Mouse (Mus musculus) heart, postnatal 0 days (tissue): ENCODE measurements around the gene Gal3st2b. TPM values are rescaled to one million over a fixed set of nuclear protein-coding genes. Genes with fewer than 3 reads are reported as not detected.
A peak's percentile ranks its signal among the peaks of the same experiment; 100 is the strongest.
"Not testable (repeated sequence)": the region's sequence is repeated elsewhere in the genome, so short reads cannot be mapped to it uniquely, and the experiment has no call there.

Source experiments
- ATAC-seq: fragments of 200-750 bp; cut with Nextera tagmentation; 2 replicates; pipeline ENCODE4 v1.8.0; 2017; ENCODE audit warnings: low read depth, moderate number of reproducible peaks, moderate library complexity; ENCODE audit not compliant: insufficient read depth
- DNase-seq: peaks from one replicate; pipeline ENCODE4 v3.0.0-alpha.2; 2016; ENCODE audit warnings: low spot score
- H3K27ac ChIP-seq: fragments of 300-500 bp; sonication (generic); 2 replicates; pipeline ENCODE4 v1.5.1; 2014; ENCODE audit warnings: low read depth, mild to moderate bottlenecking
- H3K27me3 ChIP-seq: fragments of 300-500 bp; sonication (generic); 2 replicates; pipeline ENCODE4 v1.6.1; 2014; ENCODE audit warnings: low read length, mixed read lengths; ENCODE audit not compliant: control insufficient read depth, insufficient read depth
- H3K36me3 ChIP-seq: fragments of 300-500 bp; sonication (generic); replicated peaks from 2 replicates; pipeline ENCODE4 v1.6.1; 2014; ENCODE audit warnings: low read length, mixed read lengths; ENCODE audit not compliant: control insufficient read depth, insufficient read depth
- H3K4me1 ChIP-seq: fragments of 300-500 bp; sonication (generic); 2 replicates; pipeline ENCODE4 v1.6.1; 2014; ENCODE audit warnings: antibody characterized with exemption; ENCODE audit not compliant: control insufficient read depth, insufficient read depth
- H3K4me2 ChIP-seq: fragments of 300-500 bp; sonication (generic); 2 replicates; pipeline ENCODE4 v1.6.1; 2014; ENCODE audit warnings: low read depth, mild to moderate bottlenecking, low read length, moderate library complexity
- H3K4me3 ChIP-seq: fragments of 300-500 bp; sonication (generic); 2 replicates; pipeline ENCODE4 v1.5.1; 2014; ENCODE audit warnings: low read depth, low read length
- H3K9ac ChIP-seq: fragments of 300-500 bp; sonication (generic); replicated peaks from 2 replicates; pipeline ENCODE4 v1.6.1; 2014; ENCODE audit warnings: low read depth, low read length, mixed read lengths
- H3K9me3 ChIP-seq: fragments of 300-500 bp; sonication (generic); replicated peaks from 2 replicates; pipeline ENCODE4 v1.6.1; 2016; ENCODE audit warnings: low read length; ENCODE audit not compliant: control insufficient read depth
- WGBS: fragments of 180-500 bp; shearing (Covaris S2); extraction: QIAGEN DNeasy Blood & Tissue Kit; methylation state at CpG from one replicate; pipeline ENCODE4 v1.1.7; 2014; 5-methylcytosine and 5-hydroxymethylcytosine counted together
- polyA plus RNA-seq: library from polyadenylated mRNA; unstranded; fragments of >200 nt; fragmentation: Nextera tagmentation; extraction: Ambion mirVana; gene quantifications from 2 replicates; pipeline ENCODE4 v1.2.1, GENCODE M21; 2015
- total RNA-seq: library from RNA; depleted of rRNA; stranded (reverse); fragments of >200 nt; gene quantifications from 2 replicates; pipeline ENCODE4 v1.2.3, GENCODE M21; 2014; ENCODE audit warnings: low replicate concordance

Gene Gal3st2b
- total and polyA plus RNA-seq, 2 experiments from 2014 or later: 0.12 TPM; not detected in 1

DNA sequence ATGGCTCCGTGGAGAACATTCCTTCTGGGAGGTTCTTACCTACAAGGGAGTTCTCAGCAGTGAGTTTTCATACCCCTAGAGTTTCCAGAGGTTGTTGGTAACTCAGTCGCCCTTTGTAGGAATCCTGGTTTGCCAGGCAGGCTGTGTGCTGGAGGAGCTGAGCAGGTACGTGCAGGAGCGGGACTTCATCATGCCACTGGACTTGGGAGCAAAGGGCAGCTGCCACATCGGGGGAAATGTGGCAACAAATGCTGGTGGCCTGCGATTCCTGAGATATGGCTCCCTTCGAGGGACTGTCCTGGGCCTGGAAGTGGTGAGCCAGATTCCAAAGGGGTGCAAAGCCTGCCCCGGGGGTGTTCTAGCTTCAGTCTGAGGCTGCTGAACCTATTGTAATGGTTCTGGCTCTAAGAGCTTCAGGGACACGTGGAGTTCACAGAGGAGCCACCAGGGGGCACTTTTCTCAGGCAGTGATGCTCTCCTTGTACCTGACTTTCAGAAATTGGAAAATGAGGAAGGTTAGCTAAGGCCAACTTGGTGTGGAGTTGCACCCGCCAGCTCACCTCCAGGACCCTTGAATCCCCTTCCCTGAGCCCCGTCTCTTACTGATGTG, 9.0 kb upstream of the Gal3st2b start:
- ATAC-seq, H3K27ac ChIP-seq, H3K27me3 ChIP-seq, H3K36me3 ChIP-seq, H3K4me3 ChIP-seq, H3K4me2 ChIP-seq, H3K9ac ChIP-seq, DNase-seq, H3K4me1 ChIP-seq, H3K9me3 ChIP-seq: not testable (repeated sequence)
- no CpG with 5 or more reads among the region's 11 CpGs for WGBS

DNA sequence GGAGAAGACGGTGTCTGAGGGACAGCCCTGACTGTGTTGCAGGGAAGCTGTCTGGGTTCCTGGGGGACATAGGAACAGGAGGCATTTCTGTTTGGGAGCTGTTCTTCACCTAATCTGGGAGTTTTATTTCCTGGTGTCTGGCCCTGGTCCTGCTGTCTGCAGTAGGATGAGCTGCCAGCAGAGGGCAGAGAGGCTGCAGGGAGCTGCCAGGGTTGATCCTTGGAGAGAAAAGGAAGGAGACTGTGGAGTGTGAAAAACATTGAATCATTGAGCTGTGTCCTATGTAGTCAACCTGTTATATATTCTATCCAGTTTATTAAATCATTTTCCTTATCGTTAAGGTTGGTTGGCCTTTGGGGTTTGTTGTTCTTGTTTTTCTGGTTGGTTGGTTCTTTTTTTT, 6.2 kb upstream of the Gal3st2b start:
- WGBS: no CpG with 5 or more reads among the region's 2 CpGs
- H3K4me2 ChIP-seq, H3K4me1 ChIP-seq, H3K27me3 ChIP-seq, H3K4me3 ChIP-seq, H3K9ac ChIP-seq, H3K9me3 ChIP-seq, DNase-seq, H3K36me3 ChIP-seq, H3K27ac ChIP-seq: not testable (repeated sequence)
- peak; percentile 46; the same call in 1 of the 2 replicates for ATAC-seq

DNA sequence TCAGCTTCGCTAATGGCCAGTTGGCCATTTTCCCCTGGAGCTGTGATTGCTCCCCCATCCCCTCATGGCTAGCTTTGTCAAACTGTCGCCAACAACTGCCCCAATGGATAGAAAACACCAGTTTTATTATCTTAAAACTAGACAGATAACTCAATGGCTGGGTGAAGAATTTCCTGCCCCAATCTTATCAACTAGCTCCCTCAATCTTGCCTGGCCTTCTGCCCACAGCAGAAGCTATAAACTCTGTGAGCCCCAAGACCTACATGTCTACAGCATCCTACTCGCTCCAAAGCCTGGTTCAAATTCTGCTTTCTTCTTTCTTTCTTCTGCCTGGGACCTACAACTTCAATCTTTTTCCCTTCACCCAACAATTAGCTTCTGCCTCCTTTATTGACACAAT, 951 bp upstream of the Gal3st2b start:
- not testable (repeated sequence) for H3K9ac ChIP-seq, DNase-seq, H3K4me2 ChIP-seq, H3K27me3 ChIP-seq, H3K36me3 ChIP-seq, ATAC-seq, H3K27ac ChIP-seq, H3K4me1 ChIP-seq, H3K9me3 ChIP-seq, H3K4me3 ChIP-seq
- 56% methylated on average over 3 of the region's 3 CpGs for WGBS

DNA sequence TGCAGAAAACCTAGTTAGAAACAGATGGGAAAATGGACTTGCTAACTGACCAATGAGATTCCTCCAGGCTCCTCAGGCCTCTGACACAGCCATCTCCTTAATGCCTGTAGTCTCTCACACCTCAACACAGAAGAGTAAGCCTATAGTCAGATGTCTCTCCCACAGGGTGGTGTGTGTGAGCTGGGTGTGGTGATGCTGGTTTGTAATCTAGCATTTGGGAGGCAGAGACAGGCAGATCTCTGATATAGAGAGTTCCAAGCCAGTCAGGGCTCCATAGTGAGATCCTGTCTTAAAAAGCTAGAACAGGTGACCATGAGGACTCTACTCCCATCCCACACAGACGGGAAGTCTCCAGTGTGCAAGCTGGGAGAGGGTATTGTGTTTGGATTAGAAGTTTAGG, 664 bp downstream of the Gal3st2b start:
- not testable (repeated sequence) for H3K4me3 ChIP-seq, DNase-seq, H3K27ac ChIP-seq, H3K9me3 ChIP-seq, H3K4me1 ChIP-seq, H3K36me3 ChIP-seq, ATAC-seq, H3K4me2 ChIP-seq, H3K9ac ChIP-seq, H3K27me3 ChIP-seq
- WGBS: 67% methylated on average over 1 of the region's 1 CpGs

DNA sequence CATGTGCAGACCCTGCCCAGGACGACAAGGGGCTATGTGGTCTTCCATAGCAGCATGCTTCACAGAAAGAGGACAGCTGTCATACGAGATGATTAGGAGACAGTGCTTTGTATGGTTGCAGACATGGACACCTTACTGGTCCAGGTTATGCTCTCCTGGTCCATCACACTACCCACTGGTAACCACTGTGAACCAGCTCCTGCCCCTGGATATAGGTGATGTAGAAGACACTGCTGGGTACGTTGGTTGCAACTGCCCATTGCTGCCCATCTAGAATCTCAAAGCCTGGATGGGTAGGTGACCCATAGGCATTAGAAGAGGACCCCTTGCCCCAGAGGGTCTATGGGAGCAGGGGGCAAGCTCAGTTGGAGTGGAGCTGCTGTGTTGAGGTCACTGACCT, 1.2 kb downstream of the Gal3st2b start:
- H3K4me3 ChIP-seq, H3K4me2 ChIP-seq, H3K4me1 ChIP-seq, ATAC-seq, H3K27me3 ChIP-seq, DNase-seq, H3K27ac ChIP-seq, H3K36me3 ChIP-seq, H3K9ac ChIP-seq, H3K9me3 ChIP-seq: not testable (repeated sequence)
- 82% methylated on average over 3 of the region's 3 CpGs for WGBS

DNA sequence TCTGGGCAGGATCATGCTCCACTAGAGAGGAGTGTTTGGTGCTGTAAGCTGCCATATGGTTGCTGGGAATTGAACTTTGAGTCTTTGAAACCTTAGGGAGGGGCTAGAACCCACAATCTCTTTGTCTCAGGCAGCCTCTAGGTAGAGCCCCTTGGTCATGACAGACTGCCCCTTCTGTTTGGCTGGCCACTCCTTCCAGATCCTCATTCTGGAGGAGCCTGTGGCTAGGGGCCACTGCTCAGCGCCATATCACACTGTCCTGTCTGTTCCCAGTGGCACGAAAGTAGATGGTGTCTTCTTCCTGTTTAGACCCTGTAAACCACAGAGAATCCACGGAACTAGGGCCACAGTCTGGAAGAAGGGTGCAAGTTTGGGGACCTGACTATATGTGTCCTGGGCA, 4.5 kb downstream of the Gal3st2b start:
- H3K4me2 ChIP-seq, H3K9ac ChIP-seq, H3K27me3 ChIP-seq, H3K9me3 ChIP-seq, H3K4me3 ChIP-seq, H3K36me3 ChIP-seq, H3K27ac ChIP-seq, ATAC-seq, DNase-seq, H3K4me1 ChIP-seq: not testable (repeated sequence)
- WGBS: 73% methylated on average over 3 of the region's 3 CpGs

DNA sequence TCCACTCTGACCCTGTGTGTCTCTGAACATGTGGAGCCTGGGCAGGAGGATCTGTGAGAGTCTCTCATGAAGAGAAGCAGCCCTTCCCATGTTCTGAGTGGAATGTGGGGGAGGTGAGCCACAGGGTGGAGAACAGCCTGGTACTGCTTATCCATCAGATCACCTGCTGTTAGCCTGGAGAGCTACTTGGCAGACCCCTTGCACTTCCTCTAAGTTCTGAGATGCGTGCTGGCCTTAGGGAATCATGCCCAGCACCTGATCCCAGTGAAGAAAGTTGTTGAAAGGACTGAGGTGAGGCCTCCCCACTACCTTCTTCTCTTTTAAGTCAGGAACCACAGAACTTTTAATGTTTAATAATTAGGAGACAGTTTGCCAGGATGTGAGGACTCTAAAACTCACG, 5.0 kb downstream of the Gal3st2b start:
- H3K9ac ChIP-seq, H3K36me3 ChIP-seq, DNase-seq, H3K27ac ChIP-seq, H3K4me3 ChIP-seq, H3K4me1 ChIP-seq, H3K4me2 ChIP-seq, ATAC-seq, H3K27me3 ChIP-seq, H3K9me3 ChIP-seq: not testable (repeated sequence)
- 26% methylated on average over 2 of the region's 2 CpGs for WGBS

DNA sequence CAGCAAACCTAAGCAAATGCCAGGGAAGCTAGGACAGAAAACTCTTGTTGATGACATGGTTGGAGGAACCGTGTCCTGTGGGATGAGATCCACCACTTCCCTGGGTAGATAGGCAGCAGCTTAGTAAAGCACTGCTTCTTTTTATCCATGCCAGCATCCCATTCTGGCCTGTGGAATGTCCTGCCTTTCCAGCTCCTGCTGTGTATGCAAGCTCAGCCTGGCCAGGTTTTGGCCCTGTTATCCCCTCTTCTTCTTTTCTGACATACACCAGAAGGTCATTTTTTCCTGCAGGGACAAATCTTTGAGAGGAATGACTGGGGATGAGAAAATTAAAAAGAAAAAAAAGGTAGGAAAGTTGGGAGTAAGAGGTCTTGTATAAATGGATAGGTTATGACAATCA, 17.3 kb downstream of the Gal3st2b start:
- not testable (repeated sequence) for H3K9ac ChIP-seq, H3K4me3 ChIP-seq, ATAC-seq, H3K9me3 ChIP-seq, H3K4me2 ChIP-seq, H3K36me3 ChIP-seq, DNase-seq, H3K27ac ChIP-seq, H3K4me1 ChIP-seq, H3K27me3 ChIP-seq
- 76% methylated on average over 1 of the region's 1 CpGs for WGBS

DNA sequence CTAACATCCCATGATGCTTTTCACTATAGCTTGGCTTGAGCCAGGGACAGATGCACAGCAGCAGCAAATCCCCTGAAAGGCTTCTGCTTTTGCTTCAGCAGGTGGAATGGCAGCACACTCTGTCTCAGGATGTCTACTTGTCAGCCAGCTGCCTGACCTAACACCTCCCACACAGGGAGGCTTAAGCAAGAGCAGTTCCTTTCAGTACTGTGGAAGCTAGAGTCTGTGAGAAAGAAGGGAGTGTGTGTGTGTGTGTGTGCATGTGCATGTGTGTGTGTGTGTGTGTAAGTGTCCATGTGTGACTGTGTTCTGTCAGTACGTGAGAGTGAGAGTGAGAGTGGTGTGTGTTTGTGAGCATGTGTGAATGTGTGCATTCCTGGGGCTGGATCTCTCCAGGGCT, 19.7 kb downstream of the Gal3st2b start:
- H3K27ac ChIP-seq, H3K9ac ChIP-seq, H3K27me3 ChIP-seq, H3K36me3 ChIP-seq, H3K4me3 ChIP-seq, ATAC-seq, DNase-seq, H3K4me1 ChIP-seq, H3K9me3 ChIP-seq, H3K4me2 ChIP-seq: not testable (repeated sequence)
- 46% methylated on average over 1 of the region's 1 CpGs for WGBS
